Mouse (Mus musculus) lung, postnatal 0 days (tissue): ENCODE measurements around the gene Fbxl8.

ENCODE experiments used
- CTCF ChIP-seq: IDR thresholded peaks from 2 replicates; pipeline ENCODE4 v1.5.1; 2016; ENCODE audit warnings: antibody characterized with exemption, mild to moderate bottlenecking
- EP300 ChIP-seq: IDR thresholded peaks from 2 replicates; pipeline ENCODE4 v1.6.1; 2016; ENCODE audit warnings: antibody characterized with exemption, mild to moderate bottlenecking, control low read depth

DNA sequence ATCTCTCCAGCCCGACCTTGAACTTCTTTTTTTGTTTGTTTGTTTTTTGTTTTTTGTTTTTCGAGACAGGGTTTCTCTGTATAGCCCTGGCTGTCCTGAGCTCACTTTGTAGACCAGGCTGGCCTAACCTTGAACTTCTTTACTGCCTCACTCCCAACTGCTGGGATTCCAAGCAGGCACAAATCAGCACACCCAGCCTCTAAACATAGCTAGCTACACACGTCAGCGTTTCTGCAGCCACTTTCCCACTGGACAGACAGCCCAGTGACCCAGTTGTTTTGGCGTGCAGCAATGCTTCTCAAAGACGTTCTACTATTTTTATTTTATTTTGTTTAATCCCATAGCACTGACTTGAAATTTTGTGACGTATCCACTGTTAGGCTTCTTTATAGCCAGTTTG, 40.6 kb upstream of the Fbxl8 start:
- TF ChIP-seq CTCF: no peak
- no peak for TF ChIP-seq EP300
